Mouse (Mus musculus): ENCODE measurements around the gene Uap1l1.
"Not testable (repeated sequence)": the region's sequence is repeated elsewhere in the genome, so short reads cannot be mapped to it uniquely, and the experiment has no call there.

Gene Uap1l1

DNA sequence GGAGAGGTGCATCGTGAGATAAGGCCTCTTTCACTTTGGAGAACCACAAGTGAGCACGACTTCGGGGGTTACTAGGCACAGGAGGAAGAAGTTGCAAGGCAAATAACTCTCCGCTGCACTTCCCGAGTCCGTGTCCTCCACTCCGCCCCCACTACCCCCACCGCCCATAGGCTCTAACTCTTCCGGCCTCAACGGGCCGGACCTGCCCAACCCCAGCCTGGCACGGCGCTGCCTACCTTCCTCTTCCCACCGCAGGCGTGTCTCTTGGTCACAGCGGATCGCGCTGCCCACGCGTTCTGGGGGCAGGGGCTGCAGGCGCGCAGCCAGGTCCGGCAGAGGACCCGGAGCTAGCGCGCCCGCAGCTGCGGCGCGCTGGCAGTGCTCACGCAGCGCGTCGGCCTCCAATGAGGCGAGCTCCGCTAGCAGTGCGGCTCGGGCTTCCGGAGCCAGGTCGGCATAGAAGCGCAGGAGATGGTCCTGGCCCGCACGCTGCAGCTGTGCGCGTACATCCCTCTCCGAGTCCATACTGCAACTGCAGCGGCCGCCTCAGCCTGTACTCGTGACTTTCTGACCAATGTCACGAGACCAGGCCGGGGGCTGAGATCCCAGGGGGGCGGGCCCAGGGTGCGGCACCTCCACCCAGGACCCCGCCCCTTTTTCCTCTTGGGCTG, at the start of gene Uap1l1:
Gene Uap1l1, minus strand, starts transcription at position 592 of the 671 bp plus-strand sequence.
- DNase-seq: peak; percentile 66

- not testable (repeated sequence) for DNase-seq
These were observed 48.0 kb upstream of the Uap1l1 start for GRCm38 (mm10) chr2:25413436-25413835.

- DNase-seq: no peak
These were observed 43.4 kb upstream of the Uap1l1 start for GRCm38 (mm10) chr2:25408908-25409307.

GRCm38 (mm10) chr2:25403994-25404393, 38.5 kb upstream of the Uap1l1 start:
- DNase-seq: no peak

- peak; percentile 95 for DNase-seq
These were observed 37.6 kb upstream of the Uap1l1 start for GRCm38 (mm10) chr2:25402972-25403601.

GRCm38 (mm10) chr2:25402377-25402971, 37.0 kb upstream of the Uap1l1 start:
- peak; percentile 50 for DNase-seq

- peak; percentile 68 for DNase-seq
These were observed 35.3 kb upstream of the Uap1l1 start for GRCm38 (mm10) chr2:25400764-25401163.

- no peak for DNase-seq
These were observed 34.8 kb upstream of the Uap1l1 start for GRCm38 (mm10) chr2:25400291-25400690.

DNA sequence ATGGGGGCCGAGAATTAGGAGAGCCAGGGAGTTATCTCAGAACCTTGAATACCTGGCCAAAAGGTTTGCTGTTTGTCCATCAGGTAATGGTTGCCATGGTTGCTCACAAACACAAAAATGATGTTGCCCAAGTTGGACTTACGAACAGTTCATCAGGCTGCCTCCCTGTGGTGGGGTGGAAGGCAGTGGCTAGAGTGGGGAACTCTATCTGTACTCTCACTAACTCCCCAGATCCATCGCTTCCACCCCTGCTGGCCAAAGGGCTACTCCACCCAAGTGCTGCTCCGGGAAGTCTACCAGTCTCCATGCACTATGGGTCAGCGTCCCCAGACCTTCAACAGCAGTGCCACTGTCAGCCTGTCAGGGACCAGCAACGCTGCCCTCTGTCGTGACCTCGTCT, 33.6 kb upstream of the Uap1l1 start, which contains the start of gene Npdc1:
Gene Npdc1, plus strand, starts transcription at position 301 of the 400 bp plus-strand sequence.
- DNase-seq: no peak

DNA sequence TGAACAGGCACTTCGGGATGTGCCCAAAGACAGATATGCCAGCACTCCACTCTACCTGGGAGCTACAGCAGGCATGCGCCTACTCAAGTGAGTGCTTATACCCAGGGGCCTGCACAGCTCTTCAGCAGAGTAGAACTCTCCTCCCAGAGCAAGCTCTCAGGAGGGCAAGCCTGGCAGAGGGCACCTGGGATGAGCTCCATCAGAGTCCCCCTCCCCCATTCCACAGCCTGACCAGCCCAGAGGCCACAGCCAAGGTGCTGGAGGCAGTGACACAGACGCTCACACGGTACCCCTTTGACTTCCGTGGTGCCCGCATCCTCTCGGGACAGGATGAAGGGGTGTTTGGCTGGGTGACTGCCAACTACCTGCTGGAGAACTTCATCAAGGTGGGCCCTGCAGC, 32.6 kb upstream of the Uap1l1 start:
- no peak for DNase-seq

DNA sequence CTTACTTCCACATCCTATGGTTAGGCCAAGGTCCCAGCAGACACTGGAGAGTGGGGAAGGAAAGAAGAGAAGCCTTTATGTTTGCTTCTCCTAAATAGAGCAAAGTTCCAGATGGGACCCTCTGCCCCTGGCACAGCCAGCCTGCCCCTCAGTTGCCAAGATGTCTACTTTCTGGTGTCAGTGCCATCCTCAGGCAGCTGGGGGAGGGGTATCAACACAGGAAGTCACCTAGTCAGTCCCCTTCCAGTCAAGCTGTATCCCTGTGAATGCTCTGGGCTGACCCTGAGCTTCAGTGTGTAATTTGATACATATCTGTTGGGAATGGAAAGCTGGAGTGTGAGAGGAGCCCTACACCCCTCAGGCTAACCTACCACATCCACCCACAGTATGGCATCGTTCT, 31.5 kb upstream of the Uap1l1 start:
- DNase-seq: no peak

DNA sequence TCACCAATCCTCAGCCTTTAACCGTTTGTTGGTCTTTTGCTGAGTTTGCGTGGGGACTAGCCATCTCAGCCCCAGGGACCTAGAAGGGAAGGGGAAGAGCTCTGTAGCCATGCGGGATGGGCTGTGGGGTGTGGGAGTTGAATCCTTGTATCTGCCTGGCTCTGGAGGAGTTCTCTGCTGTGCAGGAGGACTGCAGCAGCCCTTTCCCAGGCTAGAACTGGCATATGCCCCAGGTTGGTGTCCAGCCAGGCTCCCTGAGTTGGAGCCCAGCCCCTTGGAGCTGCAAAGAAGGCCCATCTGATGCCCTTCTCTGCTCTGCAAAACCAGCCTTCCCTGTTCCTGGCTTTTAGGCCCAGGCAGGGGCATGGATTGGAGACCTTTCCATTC, 31.1 kb upstream of the Uap1l1 start:
- DNase-seq: no peak

DNA sequence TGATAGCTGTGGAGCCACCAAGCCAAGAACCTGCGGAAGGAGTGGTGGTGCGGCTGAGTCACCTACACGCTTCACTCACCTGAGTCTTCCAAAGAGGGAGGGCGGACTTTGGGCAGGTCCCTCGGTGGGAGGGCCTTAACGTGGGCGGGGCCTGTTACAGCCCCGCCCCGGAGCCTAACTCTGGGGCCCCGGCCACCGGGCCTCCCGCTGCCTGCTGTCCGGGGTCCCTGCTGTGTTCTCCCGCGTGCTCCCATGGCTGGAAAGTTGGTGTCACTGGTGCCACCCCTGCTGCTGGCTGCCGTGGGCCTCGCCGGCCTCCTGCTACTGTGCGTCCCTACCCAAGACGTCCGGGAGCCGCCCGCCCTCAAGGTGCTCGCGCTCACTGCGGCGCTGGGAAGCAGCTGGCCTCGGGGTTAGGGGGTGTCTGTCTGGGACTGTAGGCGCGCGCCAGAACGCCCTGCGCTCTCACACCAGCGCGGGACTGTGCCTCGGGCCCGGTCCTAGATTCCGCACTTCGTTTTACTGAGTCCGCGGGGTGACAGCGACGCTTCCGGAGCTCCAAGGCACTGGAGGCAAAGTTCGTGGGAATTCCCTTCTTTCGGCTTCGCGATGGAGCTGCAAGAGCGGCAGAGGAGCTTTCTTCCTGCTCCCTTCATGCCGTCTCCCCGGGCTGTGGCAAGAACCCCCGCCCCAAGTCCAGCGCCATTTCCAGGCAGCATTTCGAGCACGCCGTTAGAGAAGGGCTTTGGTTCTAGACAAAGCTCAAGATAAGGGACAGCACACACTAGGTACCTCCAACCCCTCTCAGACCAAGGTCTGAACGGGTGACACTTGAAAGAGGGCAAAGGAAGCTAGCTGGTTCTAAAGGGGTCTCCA, 30.5 kb upstream of the Uap1l1 start, which contains the start of gene Entpd2:
Gene Entpd2, plus strand, starts transcription at position 154 of the 876 bp plus-strand sequence.
- no peak for DNase-seq

DNA sequence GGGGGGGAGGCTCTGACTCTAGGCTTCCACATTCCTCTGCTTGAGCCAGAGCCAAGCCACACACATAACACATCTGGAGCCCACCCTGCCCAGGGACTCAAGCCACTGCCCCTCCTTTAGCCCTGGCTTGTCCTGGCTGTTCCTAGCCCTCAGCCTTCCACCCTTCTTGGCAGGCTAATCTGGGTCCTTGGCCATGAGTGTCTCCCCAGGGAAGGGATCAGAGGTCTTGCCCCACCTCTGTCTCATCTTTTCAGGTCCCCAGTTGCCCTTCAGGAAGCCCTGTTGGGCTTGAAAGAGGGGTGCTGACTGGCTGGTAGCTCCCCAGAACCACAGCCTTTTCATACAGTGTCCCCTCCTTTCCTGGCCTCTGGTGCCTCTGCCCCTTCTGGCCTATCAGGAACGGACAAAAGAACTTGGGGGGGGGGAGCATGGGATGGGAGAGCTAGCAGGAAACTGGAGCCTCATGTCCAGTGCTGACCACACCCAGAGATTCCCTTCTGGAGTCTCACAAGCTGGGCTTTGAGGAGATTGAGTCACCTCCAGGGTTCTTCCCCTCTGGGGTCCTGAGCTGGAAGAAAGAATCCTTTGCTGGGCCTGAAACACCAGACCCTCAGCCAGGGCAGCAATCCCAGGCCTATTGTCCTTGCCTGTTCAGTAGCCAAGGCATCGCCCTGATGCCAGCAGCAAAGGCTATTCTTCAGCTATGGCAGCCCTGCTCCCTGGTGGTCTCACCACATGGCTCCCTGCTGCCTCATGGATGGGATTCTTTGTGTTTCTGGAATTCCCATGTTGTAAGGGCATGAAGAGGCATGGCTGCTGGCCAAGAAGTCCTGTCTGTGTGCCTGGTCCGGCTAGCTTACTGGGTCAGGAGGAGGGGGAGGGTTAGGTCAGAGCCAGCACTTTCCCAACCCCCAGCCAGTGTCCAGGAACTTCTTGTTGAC, 29.1 kb upstream of the Uap1l1 start:
- DNase-seq: no peak

DNA sequence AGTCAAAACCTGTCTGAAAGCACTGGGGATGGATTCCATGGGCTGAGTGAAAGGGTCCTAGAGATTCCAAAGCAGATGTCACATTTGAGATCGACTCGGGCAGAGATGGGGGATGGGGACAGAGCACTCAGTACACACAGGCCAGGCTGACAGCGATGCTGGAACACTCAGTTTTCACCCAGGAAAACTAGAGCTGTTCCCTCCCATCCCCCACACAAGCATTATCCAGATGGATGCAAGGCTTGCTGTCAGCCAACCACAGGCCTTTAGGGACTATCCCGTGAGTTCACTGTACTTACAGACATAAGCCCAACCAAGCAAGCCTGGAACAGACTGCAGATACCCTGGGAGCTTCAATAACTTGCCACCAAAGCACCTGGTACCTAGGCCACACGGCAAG, 25.8 kb upstream of the Uap1l1 start:
- DNase-seq: no peak

DNA sequence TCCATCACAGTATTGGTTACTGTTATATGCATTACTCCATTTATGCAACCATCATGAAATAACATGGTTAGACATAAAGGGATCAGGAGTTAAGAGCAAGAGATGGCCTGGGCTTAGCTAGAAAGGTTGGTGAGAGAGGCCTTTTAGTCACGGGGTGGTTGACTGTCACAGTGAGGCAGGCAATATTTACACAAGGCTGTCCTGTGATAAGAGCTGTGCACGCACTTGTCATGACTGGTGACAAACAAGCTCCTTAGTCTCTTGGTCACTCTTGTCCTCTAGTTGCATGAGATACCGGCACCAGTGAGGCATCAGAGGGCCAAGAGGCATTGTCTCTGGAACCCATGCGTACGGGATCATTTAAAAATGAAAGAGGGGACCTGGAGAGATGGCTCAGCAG, 19.0 kb upstream of the Uap1l1 start:
- no peak for DNase-seq

DNA sequence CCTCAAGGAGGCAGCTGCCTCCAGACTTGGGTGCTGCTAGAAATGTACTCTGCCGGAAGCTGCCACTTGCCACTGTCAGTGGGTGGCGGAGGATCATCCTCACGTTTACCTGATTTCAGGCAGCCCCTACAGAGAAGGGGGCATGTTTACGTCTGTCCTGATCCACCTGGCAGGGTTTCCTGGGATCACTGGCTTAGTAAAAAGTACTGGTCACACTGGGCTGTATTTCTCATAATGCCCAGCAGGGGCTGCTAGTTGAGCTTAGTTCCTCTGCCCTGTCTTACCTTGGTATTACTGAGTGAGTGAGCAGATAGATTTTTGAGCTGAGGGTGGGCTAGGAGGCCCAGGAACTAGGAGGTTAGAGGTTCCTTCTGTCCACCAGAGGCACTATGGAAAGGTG, 11.1 kb upstream of the Uap1l1 start:
- DNase-seq: peak; percentile 48

DNA sequence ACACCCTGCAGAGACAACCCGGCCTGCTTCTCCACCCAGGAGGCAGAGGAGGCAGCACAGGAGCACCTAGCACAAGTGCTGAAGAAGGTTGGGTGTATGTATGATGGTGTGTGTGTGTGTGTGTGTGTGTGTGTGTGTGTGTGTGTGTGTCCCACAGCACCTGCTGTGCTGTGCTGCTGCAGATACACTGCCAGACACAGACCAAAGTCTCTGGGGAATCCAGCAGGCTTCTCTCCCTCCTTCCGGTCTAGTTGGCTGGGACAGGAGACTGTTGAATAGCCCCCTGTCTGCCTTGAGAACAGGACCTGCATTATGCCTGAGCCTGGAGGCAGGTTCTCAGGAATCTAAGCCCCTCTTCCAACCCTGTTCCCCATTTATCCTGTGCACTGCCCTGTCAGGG, 7.9 kb upstream of the Uap1l1 start:
- no peak for DNase-seq

GRCm38 (mm10) chr2:25372644-25373391, 7.3 kb upstream of the Uap1l1 start:
- DNase-seq: no peak

DNA sequence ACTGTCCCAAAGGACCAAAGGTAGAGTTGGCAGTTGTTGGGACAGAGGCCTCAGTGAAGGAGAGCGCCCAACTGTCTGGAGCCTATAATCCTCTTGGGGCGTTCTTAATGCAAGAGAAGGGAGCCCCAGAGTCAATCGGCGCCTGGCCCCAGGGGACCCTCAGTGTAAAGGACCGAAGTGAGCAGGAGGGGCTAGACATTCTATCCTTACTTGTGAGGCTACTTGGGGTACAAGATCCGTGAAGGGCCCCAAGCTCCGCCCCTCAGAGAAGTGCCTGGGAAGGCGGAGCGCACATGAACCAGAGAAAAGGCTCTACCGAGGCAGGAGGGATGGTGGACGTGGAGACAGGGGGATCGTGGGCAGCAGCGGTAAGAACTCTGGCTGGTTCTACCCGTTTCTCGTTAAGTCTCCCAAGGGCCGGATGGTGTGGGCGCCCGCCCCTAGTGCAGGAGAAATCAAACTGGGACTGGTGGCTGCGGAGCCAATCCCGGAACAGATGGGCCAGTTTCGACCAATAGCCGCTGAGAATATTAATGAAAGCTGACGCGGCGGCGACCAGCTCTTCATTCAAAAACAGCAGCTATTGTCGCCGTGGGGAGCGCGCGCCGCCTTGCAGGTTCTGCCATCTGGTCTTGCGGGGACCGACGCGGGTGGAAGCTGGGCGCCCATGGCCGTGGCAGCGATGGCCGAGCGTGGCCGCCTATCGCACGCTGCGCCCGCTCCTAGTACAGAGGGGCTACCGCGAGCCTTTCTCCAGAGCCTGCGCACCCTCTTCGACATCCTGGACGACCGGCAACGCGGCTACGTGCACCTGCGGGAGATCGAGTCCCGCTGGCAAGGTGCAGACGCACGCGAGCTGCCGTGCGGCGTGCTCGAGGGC, 6.5 kb upstream of the Uap1l1 start, which contains the start of gene Sapcd2:
Gene Sapcd2, plus strand, starts transcription at position 558 of the 880 bp plus-strand sequence.
- peak; percentile 92 for DNase-seq
